Mouse (Mus musculus) MN1 (cell line): ENCODE data around the gene Ttc33.

ENCODE experiments used
- DNase-seq: peaks from one replicate; pipeline ENCODE4 v3.0.0-alpha.2; 2016; ENCODE audit warnings: low spot score

Ttc33 gene

GRCm38 (mm10) chr15:5185366-5186292 lies at the start of gene Ttc33:
Gene Ttc33 (plus strand): TSS chr15:5185525.
- peak; percentile 88 for DNase-seq

- peak; percentile 66 for DNase-seq
These were observed 47.1 kb upstream of the Ttc33 start for GRCm38 (mm10) chr15:5138021-5138856.

- DNase-seq = no peak
These were observed 46.0 kb upstream of the Ttc33 start for GRCm38 (mm10) chr15:5139366-5139765.

GRCm38 (mm10) chr15:5139863-5140262 lies 45.5 kb upstream of the Ttc33 start:
- no peak for DNase-seq

GRCm38 (mm10) chr15:5140357-5140756 lies 45.0 kb upstream of the Ttc33 start:
- DNase-seq = no peak

GRCm38 (mm10) chr15:5142047-5142446 lies 43.3 kb upstream of the Ttc33 start:
- DNase-seq = peak; percentile 40

GRCm38 (mm10) chr15:5142714-5143113 lies 42.6 kb upstream of the Ttc33 start:
- no peak for DNase-seq

- DNase-seq = peak; percentile 87
These were observed 41.8 kb upstream of the Ttc33 start, which contains the start of gene Prkaa1 for GRCm38 (mm10) chr15:5143361-5144020. Gene Prkaa1 (plus strand): TSS chr15:5143861.

GRCm38 (mm10) chr15:5144021-5144778 lies 41.1 kb upstream of the Ttc33 start:
- peak; percentile 82 for DNase-seq

- no peak for DNase-seq
These were observed 40.0 kb upstream of the Ttc33 start for GRCm38 (mm10) chr15:5145196-5145945.

- DNase-seq = no peak
These were observed 36.1 kb upstream of the Ttc33 start for GRCm38 (mm10) chr15:5149187-5149586.

GRCm38 (mm10) chr15:5152171-5152570 lies 33.2 kb upstream of the Ttc33 start:
- DNase-seq = no peak

- no peak for DNase-seq
These were observed 30.7 kb upstream of the Ttc33 start for GRCm38 (mm10) chr15:5154621-5155020.

GRCm38 (mm10) chr15:5155093-5155492 lies 30.2 kb upstream of the Ttc33 start:
- DNase-seq = no peak

GRCm38 (mm10) chr15:5156355-5156754 lies 29.0 kb upstream of the Ttc33 start:
- no peak for DNase-seq

- DNase-seq = no peak
These were observed 27.9 kb upstream of the Ttc33 start for GRCm38 (mm10) chr15:5157386-5157785.

GRCm38 (mm10) chr15:5158827-5159226 lies 26.5 kb upstream of the Ttc33 start:
- DNase-seq = no peak

GRCm38 (mm10) chr15:5165121-5165773 lies 20.1 kb upstream of the Ttc33 start:
- no peak for DNase-seq

GRCm38 (mm10) chr15:5173217-5173820 lies 12.0 kb upstream of the Ttc33 start:
- no peak for DNase-seq
